Mouse (Mus musculus): Measurements from ENCODE around the gene Mylip.

DNA sequence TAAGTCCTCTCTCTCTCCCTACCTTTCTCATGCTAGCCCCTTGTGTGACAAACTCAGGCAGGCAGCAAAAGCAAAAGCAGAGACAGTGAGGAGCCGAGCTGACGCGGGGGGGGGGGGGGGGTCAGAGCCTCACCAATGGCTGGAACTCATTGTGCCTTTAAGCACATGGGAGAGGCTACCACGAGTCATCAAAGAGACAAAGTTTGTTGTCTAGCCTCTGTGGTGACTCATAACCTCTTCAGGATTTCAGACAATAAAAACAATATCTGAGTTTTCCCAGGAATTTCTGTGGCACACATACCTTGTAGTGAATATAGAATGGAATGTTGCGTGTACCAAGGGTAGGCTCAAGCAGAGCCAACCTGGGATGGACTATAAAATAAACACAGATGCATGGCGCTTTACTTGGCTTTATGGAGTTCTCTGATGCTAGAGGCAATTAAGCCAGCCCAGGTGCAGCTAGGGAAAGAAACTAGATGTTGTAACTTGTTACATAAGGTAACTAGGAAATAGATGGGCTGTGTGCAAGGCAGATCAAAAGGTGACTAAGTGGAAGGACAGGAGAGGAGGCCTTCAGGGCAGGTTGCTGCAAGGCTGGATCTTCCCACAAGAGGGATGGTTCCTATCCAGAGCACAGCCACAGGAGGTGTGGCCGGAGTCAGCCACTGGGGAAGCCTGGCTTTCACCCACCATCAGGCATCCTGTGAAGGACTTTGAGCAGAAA, 12.9 kb downstream of the Mylip start:
- TF ChIP-seq POLR2A (IDR thresholded peaks at IDR 0.05; ENCODE audit: low read depth, low read length) = no peak
- TF ChIP-seq USF2 (conservative IDR thresholded peaks at IDR 0.05; ENCODE audit: low read depth, low read length) = no peak
- no peak for TF ChIP-seq JUN (IDR thresholded peaks at IDR 0.05; ENCODE audit: insufficient read depth, low read depth, low read length)
- no peak for TF ChIP-seq TBP (conservative IDR thresholded peaks at IDR 0.05; ENCODE audit: low read depth, low read length)
- TF ChIP-seq CTCF (conservative IDR thresholded peaks at IDR 0.05 in 1 of 2, IDR thresholded peaks at IDR 0.05 in 1 of 2; ENCODE audit: low read depth in 2 of 2, low read length in 2 of 2) = no peak
- TF ChIP-seq CHD1 (IDR thresholded peaks at IDR 0.05; ENCODE audit: low read depth, low read length) = no peak
- TF ChIP-seq MEF2A (IDR thresholded peaks at IDR 0.05; ENCODE audit: borderline replicate concordance, low read depth, low read length) = no peak
- no peak for TF ChIP-seq KAT2A (IDR thresholded peaks at IDR 0.05; ENCODE audit: insufficient replicate concordance, low read length)
- no peak for TF ChIP-seq TCF12 (IDR thresholded peaks at IDR 0.05; ENCODE audit: low read depth, low read length)

All from CH12.LX (cell line).